Mouse (Mus musculus): ENCODE data around the gene Trim31.
A peak's percentile ranks its signal among the peaks of the same experiment; 100 is the strongest.
"Not testable (repeated sequence)": the region's sequence is repeated elsewhere in the genome, so short reads cannot be mapped to it uniquely, and the experiment has no call there.

Gene Trim31

GRCm38 (mm10) chr17:36897552-36898205, at the start of gene Trim31:
Gene Trim31, plus strand, starts transcription at chr17:36898118.
- no peak for DNase-seq

- no peak for DNase-seq
Observed at GRCm38 (mm10) chr17:36848911-36849310, 49.0 kb upstream of the Trim31 start.

- DNase-seq: no peak
Observed at GRCm38 (mm10) chr17:36849992-36850391, 47.9 kb upstream of the Trim31 start.

GRCm38 (mm10) chr17:36851200-36851599, 46.7 kb upstream of the Trim31 start:
- DNase-seq: no peak

- DNase-seq: no peak
Observed at GRCm38 (mm10) chr17:36851627-36852026, 46.3 kb upstream of the Trim31 start.

- no peak for DNase-seq
Observed at GRCm38 (mm10) chr17:36855484-36855883, 42.4 kb upstream of the Trim31 start.

GRCm38 (mm10) chr17:36856236-36856635, 41.7 kb upstream of the Trim31 start:
- no peak for DNase-seq

GRCm38 (mm10) chr17:36858181-36858580, 39.7 kb upstream of the Trim31 start:
- DNase-seq: no peak

GRCm38 (mm10) chr17:36861680-36862079, 36.2 kb upstream of the Trim31 start:
- no peak for DNase-seq

GRCm38 (mm10) chr17:36866719-36867527, 31.0 kb upstream of the Trim31 start, which contains the start of gene Trim15:
Gene Trim15, minus strand, starts transcription at chr17:36867210.
- DNase-seq: no peak

GRCm38 (mm10) chr17:36868836-36869235, 29.1 kb upstream of the Trim31 start:
- DNase-seq: no peak

- DNase-seq: no peak
Observed at GRCm38 (mm10) chr17:36869284-36869954, 28.5 kb upstream of the Trim31 start, which contains the start of gene Trim10. Gene Trim10, plus strand, starts transcription at chr17:36869574.

GRCm38 (mm10) chr17:36869955-36870810, 27.7 kb upstream of the Trim31 start:
- DNase-seq: no peak

- no peak for DNase-seq
Observed at GRCm38 (mm10) chr17:36874636-36875035, 23.3 kb upstream of the Trim31 start.

GRCm38 (mm10) chr17:36883350-36883749, 14.6 kb upstream of the Trim31 start:
- DNase-seq: no peak

- DNase-seq: no peak
Observed at GRCm38 (mm10) chr17:36885132-36885790, 12.7 kb upstream of the Trim31 start.

GRCm38 (mm10) chr17:36890073-36890903, 7.6 kb upstream of the Trim31 start, which contains the start of gene Trim40:
Gene Trim40, minus strand, starts transcription at chr17:36890123.
- no peak for DNase-seq

- DNase-seq: not testable (repeated sequence)
Observed at GRCm38 (mm10) chr17:36891496-36891895, 6.4 kb upstream of the Trim31 start.

- DNase-seq: peak; percentile 20
Observed at GRCm38 (mm10) chr17:36892362-36892761, 5.6 kb upstream of the Trim31 start.

- DNase-seq: no peak
Observed at GRCm38 (mm10) chr17:36893387-36893786, 4.5 kb upstream of the Trim31 start.

GRCm38 (mm10) chr17:36896583-36896982, 1.3 kb upstream of the Trim31 start:
- peak; percentile 24 for DNase-seq

All from cerebellum, adult 8-10 months (tissue).